Mouse (Mus musculus) cerebellum, adult 2 months (tissue): ENCODE measurements around the gene Zfp229.

Source experiments
- CTCF ChIP-seq: fragments of 200-500 bp; IDR thresholded peaks from 2 replicates; pipeline ENCODE4 v1.5.1; 2011; ENCODE audit warnings: low read depth, mild to moderate bottlenecking, control low read depth, low read length, moderate library complexity, borderline replicate concordance; ENCODE audit not compliant: insufficient read depth
- POLR2A ChIP-seq: fragments of 200-500 bp; IDR thresholded peaks from 2 replicates; pipeline ENCODE4 v1.6.1; 2011; ENCODE audit warnings: low read length, control low read depth, borderline replicate concordance; ENCODE audit not compliant: insufficient read depth

- TF ChIP-seq CTCF (no peak), POLR2A (peak; percentile 54; the same call in 1 of the 2 replicates)
Measured at GRCm38 (mm10) chr17:21733529-21734031, 3.0 kb downstream of the Zfp229 start.
